Mouse (Mus musculus) cerebellum, adult 9-11 months (tissue): Measurements from ENCODE around the gene Lsm10.

Experiments used
- DNase-seq: peaks from one replicate; pipeline ENCODE4 v3.0.0; 2022

The Lsm10 gene

DNA sequence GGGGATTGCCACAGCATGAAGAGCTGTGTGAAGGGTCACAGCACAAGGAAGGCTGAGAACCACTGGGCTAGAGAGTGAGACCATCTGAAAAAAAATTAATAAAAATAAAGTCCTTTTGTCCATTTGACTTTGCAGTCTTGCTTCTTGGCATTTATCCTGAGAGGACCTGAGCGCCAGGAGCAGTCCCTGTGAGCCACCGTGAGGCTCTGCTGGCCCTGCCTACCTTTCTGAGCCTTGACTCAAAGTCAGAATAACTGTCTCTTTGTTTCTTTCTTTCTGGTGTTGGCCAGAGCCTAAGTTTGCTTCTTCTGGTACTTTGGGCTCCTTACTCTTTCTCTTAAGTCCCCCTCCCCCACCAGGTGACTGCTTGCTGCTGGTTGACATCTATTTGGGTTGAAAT, 24.1 kb downstream of the Lsm10 start:
- peak; percentile 73 for DNase-seq

DNA sequence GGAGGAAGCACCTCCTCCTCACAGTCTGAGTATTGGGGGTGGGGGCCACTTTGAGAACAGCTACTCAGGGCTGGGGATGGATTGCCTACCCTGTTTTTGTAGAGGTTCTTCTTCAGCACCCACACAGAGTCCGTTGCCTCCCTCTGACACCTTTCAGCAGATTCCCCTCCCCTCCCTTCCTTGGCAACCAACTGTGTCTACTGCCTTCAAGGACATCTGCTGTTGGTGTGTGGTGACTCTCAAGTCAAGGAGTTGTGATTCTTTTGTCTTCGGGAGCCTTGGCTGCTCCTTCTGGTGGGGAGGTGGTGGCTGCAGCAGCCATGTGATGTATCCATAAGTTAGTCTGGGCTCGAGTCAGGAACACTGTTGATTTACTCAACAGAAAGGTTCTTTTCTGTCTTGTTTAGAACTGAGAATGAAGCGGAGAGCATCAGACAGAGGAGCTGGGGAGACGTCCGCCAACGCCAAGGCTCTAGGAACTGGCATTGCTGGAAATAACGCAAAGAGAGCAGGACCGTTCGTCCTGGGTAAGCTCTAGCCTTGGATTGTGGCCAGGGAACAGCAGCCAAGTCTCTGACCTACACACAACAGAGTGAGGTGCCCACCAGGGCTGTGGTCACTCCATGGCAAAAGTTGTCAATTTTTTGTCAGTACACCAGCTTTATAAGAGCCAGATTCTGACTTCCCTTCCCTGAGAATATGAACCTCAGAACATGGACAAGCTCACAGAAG, 27.1 kb downstream of the Lsm10 start:
- peak; percentile 67 for DNase-seq

DNA sequence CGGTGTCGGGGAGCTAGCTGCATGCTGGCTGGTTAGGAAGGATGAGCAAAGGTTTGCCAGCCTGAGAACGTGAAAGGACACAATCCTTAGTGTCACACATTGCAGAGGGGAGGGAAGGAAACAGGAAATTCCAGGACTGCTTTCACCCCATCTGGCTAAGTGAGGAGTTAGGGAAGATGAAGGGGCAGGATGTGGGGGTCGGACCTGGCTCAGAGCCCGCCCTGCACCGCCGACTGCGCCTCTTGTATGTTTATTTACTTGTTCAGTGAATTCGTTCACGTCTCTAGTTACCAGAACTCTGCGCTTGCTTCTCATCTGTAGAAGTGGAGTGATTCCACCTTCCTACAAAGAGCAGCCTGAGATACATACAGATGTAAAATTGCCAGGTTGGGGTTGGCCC, 34.1 kb downstream of the Lsm10 start:
- DNase-seq, result no peak

DNA sequence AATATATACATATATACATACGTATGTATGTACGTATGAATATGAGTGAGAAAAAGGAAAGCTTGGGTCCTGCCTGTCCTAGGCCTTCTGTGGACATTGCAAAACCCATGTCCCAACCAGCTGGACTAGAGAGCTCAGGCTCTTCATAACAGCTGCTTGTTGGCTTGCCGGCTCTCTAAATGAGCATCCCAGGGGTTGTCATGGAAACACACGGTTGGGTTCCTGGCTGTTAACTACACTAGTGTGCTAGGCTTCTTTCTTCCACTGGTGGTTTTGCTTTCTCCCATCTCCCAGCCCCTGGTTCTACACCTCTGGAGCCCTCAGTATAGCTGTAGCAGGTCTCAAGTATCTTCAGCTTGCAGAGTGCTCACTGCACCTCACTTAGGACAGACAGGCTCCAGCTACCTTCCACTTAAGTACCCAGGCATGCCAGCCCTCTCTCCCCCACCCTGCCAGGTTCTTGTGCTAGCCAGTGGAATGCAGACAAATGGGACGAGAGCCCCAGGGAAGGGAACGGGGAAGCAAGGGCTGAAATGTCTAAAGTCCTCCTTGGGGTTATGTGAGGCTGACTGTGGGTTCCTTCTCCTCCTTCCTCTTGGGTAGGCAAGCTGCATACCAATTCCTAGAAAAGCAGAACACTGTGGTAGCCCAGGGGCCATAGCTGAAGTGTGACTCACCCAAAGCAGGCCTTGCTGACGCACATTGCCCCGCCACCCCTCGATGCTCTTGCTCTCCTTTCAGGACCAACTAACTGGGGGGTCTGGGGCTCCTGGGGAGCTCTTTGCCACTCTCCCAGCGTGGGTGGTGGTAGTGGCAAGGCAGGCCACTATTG, 35.1 kb downstream of the Lsm10 start:
- no peak for DNase-seq

DNA sequence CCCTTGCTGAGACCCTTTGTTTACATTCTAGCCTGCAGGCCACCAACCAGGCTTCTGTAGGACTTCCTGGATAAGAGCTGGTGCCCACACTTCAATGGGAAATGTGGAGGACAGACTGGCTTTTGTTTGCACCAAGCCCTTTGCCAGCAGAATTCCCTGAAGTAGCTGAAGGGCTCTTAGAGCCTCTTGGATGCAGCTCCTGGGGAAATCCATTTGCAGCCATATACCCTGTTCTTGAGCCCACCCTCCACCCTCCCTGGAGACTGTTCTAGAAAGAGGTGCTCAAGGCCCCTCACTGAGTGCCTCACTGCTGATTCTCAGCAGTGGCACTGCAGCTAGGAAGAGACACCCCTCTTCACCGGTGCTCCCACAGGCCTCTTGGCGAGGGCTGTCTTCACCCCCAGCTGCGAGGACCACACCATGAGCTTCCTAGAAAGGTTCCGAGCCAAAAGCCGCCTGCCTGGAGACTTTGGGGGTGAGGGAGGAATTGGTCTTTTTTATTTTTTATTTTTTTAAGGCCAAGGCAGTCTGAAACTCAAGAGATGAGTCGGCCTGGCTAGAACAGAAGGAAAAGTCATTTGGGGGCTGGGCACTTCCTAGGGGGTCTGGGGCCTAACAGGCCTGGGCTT, 36.3 kb downstream of the Lsm10 start:
- no peak for DNase-seq

DNA sequence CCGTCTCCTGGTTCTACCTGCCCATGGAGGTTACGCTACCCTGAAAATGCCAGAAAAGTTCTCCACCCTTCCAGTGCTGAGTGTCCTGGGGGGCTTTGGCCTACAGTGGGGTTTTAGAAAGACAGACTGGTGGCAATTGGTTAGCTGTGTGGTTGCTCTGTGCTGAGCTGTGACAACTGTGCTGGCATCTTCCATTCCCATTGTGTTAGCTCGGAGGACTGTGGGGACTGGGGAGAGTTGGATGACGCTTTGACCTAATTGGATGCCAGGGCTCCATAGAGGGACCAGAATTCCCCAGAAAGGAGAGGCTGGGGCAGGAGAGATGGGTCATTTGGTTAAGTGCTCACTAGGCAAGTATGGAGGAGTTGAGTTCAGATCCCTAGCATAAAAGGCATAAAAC, 37.8 kb downstream of the Lsm10 start:
- peak; percentile 23 for DNase-seq

DNA sequence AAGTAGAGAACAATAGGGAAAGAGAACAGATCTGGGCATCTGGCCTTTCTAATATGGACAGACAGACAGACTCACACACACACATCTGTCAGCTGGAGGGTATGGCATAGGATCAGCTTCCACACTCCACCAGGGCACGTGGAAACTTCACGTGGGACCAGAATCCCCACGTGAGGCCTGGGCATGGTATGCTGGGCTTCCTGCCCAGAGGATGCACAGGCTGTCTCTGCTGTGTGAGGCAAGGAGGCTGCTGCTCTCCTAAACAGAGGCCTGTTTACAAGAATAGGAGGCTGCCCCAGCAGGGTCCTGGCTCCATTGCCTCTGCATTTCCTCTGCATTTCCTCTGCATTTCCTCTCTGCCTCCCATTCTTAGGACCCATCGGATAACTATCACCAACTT, 38.2 kb downstream of the Lsm10 start:
- peak; percentile 55 for DNase-seq

DNA sequence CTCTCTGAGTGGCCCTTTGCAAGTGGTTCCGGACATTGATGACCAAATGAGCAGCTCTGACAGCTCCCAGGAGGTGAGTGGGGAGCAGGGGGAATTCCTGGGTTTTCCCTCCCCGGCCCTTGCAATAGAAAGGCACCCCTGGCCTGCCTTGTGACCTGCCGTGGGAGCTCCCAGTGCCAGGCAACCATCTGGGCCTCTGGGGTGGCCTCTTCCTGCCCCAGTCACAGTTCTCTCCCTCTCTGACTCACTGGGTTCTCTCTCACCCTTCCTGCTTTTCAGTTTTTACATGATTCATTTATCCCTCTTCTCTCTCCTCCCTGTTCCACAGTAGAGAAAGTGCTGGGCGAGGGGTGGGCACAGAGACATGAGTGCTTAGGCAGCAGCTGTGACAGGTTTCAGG, 41.4 kb downstream of the Lsm10 start:
- DNase-seq, result no peak

DNA sequence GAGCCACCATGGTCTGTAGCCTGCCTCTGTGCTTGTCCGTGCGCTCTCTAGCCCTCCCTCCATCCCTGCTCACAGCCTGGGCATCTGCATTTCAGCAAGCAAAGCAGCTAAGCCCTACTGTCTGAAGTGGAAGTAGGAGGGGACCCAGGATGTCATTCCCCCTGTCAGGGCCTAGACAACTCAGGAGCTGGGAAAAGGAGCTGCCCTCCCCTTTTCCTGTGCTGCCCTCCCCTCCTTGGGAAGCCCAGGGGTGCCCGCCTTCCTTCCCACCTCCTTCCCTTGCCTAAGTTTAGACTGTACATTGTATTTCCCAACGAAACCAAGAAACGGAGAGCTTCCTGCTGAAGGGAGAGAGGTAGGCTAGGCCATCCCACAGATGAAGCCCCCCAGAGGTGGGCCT, 44.6 kb downstream of the Lsm10 start:
- no peak for DNase-seq

DNA sequence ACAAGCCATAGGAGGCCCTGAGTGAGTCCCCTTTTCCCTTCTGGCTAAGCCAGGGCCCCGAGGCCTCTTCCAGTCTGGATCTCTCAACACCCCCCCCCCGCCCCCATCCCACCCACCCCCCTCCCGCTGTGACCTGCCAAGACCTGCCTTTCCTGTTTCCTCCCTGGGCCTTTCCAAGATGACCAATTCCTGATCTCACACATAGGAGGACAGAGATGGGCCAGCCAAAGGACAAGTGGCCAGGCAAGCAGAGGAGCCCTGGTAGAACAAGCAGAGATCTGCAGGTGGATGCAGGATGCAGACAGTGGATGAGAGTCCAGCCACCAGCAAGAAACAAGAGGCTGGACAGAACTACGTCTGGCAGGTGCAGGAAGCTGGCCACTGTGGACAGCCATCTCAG, 49.0 kb downstream of the Lsm10 start:
- no peak for DNase-seq

DNA sequence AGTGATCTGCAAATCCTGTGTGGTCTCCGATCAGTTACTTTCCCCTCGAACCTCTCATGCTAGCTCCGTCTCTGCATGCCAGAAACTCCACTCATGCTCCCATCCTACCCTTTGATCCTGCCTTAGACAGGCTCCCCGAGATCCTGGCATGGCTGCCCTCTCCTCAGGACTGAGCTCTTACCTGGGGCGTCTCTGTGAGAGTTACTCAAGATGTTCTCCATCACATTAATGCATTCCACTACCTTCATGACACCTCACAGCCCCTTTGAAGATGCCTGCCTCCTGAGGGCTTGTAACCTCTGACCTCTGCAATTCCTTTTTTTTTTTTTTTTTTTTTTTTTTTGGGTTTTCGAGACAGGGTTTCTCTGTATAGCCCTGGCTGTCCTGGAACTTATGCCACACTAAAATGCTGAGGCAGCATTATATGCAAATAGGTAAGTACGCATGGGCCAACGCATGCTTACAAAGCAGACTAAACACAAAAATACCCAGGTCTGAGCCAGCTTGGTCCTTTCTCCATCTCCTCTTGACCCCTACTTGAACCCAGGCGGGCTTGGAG, 50.6 kb downstream of the Lsm10 start:
- no peak for DNase-seq

DNA sequence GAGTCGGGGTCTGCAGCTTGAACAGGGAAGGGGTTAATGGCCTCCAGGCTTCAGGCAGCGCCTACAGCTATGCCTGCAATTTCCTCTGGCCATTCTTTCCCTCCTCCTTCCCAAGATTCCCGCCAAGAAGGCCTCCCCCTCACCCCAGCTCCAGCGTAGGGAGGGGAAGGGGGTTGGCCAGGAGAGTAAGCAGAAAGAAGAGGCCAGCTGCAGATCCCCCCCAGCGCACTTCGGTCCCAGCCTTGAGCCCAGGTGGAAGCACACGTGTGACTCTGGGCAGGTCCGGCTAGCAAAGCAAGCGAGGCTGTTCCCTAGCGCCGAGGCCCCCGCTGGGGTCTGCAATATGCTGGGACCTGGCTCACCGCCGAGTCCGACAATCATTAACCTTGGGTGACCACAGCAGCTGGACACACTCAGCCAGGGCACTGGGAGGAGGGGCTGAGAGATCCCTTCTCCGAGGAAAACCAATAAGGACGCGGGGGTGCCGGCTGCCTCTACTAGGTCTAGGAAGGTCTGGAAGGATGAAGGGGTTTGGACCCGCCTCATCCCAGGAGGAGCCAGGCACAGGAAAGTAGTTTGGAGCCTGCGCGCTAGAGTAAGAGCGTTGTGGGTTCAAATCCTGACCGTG, 51.2 kb downstream of the Lsm10 start, which contains the start of gene Eva1b:
Gene Eva1b (plus strand): TSS at position 212 of the 628 bp plus-strand sequence.
- no peak for DNase-seq
